Mouse (Mus musculus) lung, embryonic 15.5 days (tissue): ENCODE measurements around the gene Ascl2. TPM values are rescaled to one million over a fixed set of nuclear protein-coding genes. Genes with fewer than 3 reads are reported as not detected.

Experiments
- ATAC-seq: fragments of 200-750 bp; cut with Nextera tagmentation; 2 replicates; pipeline ENCODE4 v1.8.0; 2017; ENCODE audit warnings: moderate number of reproducible peaks, borderline replicate concordance; ENCODE audit not compliant: low FRiP score, low TSS enrichment; ENCODE audit errors: extremely low read depth
- H3K27ac ChIP-seq: fragments of 300-500 bp; sonication (generic); 2 replicates; pipeline ENCODE4 v1.5.1; 2015; ENCODE audit warnings: moderate library complexity, mild to moderate bottlenecking, inconsistent platforms
- H3K27me3 ChIP-seq: fragments of 300-500 bp; sonication (generic); 2 replicates; pipeline ENCODE4 v1.6.1; 2015; ENCODE audit warnings: inconsistent platforms
- H3K36me3 ChIP-seq: fragments of 300-500 bp; sonication (generic); 2 replicates; pipeline ENCODE4 v1.6.1; 2015; ENCODE audit warnings: inconsistent platforms
- H3K4me1 ChIP-seq: fragments of 300-500 bp; sonication (generic); 2 replicates; pipeline ENCODE4 v1.6.1; 2015; ENCODE audit warnings: inconsistent platforms
- H3K4me2 ChIP-seq: fragments of 300-500 bp; sonication (generic); 2 replicates; pipeline ENCODE4 v1.6.1; 2015; ENCODE audit warnings: inconsistent platforms, mild to moderate bottlenecking, moderate library complexity
- H3K4me3 ChIP-seq: fragments of 300-500 bp; sonication (generic); 2 replicates; pipeline ENCODE4 v1.5.1; 2015; ENCODE audit warnings: mild to moderate bottlenecking, inconsistent platforms
- H3K9ac ChIP-seq: fragments of 300-500 bp; sonication (generic); 2 replicates; pipeline ENCODE4 v1.6.1; 2015; ENCODE audit warnings: inconsistent platforms
- H3K9me3 ChIP-seq: fragments of 300-500 bp; sonication (generic); 2 replicates; pipeline ENCODE4 v1.6.1; 2016; ENCODE audit warnings: inconsistent platforms
- WGBS: fragments of 180-500 bp; shearing (Covaris S2); methylation state at CpG from one replicate; pipeline ENCODE4 v1.1.7; 2015; 5-methylcytosine and 5-hydroxymethylcytosine counted together
- polyA plus RNA-seq: library from polyadenylated mRNA; unstranded; fragments of >200 nt; fragmentation: Nextera tagmentation; extraction: Ambion mirVana; gene quantifications from 2 replicates; pipeline ENCODE4 v1.2.1, GENCODE M21; 2015

Ascl2 gene
- polyA plus RNA-seq, 1 experiment from 2014 or later, result 3.4 TPM

GRCm38 (mm10) chr7:142932469-142932868 lies 36.6 kb downstream of the Ascl2 start:
- Histone ChIP-seq H3K4me1 (peaks cover 3% of the 10 kb centered on the region; the same call in 1 of the 2 replicates), H3K4me2 (no peak overlapping the region), H3K27ac (peak overlapping the region; percentile 45), H3K27me3 (no peaks in the 10 kb centered on the region), H3K9ac (no peak overlapping the region), H3K4me3 (no peak overlapping the region), H3K36me3 (no peaks in the 10 kb centered on the region), H3K9me3 (no peaks in the 10 kb centered on the region)
- ATAC-seq, result peak; percentile 13; the same call in 1 of the 2 replicates
- WGBS, result 34% methylated on average over 3 of the region's 3 CpGs

DNA sequence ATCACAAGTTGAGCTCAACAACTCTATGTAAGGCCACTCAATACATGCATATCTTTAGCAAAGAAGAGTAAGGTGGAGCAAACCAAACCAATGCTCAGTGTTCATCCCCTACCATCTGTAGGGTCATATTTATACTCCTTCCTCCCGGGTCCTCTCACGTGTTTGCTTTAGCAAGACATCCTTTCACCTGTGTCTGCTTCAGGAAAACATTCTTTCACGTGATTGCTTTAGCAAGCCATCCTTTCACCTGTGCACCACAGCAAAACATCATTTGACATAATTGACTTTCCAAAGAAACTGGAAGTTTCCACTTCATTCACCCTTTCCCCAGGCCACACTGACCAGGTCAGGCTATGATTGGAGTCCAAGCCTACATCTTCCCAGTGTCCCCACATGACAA lies 38.0 kb downstream of the Ascl2 start, which contains the start of gene Th:
Gene Th (minus strand): TSS at position 101 of the 400 bp plus-strand sequence.
- no peak within 1 kb of the TSS for H3K9ac ChIP-seq
- peak within 1 kb of the TSS; percentile 45; the same call in 1 of the 2 replicates for H3K27ac ChIP-seq
- H3K36me3 ChIP-seq, result no peaks in the 10 kb centered on the region
- H3K4me1 ChIP-seq, result peaks cover 3% of the 10 kb centered on the region; the same call in 1 of the 2 replicates
- no peaks in the 10 kb centered on the region for H3K9me3 ChIP-seq
- no peaks in the 10 kb centered on the region for H3K27me3 ChIP-seq
- WGBS, result 77% methylated on average over 3 of the region's 3 CpGs
- no peak within 1 kb of the TSS for H3K4me3 ChIP-seq
- no peak for ATAC-seq
- no peak within 1 kb of the TSS for H3K4me2 ChIP-seq

DNA sequence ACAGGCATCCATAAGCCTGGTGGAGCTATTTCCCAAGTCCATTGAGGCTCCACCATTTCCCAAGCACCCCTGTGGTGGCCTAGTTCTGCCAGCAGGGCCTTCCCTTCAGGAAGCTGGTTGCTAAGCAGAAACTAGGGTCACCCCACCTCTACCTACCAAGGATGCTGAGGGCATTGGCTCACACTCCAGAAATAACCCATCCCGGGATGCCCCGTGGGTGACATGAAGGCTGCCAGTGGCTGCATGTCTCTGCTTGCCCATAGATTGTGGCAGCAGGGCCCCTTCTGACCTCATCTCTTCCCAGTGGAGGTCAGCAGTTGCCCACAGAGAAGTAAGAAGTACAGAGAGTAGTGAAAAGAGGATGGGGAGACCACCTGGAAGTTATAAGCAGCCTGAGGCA lies 39.5 kb downstream of the Ascl2 start:
- H3K4me3 ChIP-seq, result no peak overlapping the region
- 79% methylated on average over 2 of the region's 2 CpGs for WGBS
- H3K27me3 ChIP-seq, result no peaks in the 10 kb centered on the region
- H3K4me2 ChIP-seq, result no peak overlapping the region
- H3K27ac ChIP-seq, result no peak overlapping the region
- H3K4me1 ChIP-seq, result peaks cover 3% of the 10 kb centered on the region; the same call in 1 of the 2 replicates
- no peaks in the 10 kb centered on the region for H3K36me3 ChIP-seq
- no peak overlapping the region for H3K9ac ChIP-seq
- no peaks in the 10 kb centered on the region for H3K9me3 ChIP-seq
- no peak for ATAC-seq

DNA sequence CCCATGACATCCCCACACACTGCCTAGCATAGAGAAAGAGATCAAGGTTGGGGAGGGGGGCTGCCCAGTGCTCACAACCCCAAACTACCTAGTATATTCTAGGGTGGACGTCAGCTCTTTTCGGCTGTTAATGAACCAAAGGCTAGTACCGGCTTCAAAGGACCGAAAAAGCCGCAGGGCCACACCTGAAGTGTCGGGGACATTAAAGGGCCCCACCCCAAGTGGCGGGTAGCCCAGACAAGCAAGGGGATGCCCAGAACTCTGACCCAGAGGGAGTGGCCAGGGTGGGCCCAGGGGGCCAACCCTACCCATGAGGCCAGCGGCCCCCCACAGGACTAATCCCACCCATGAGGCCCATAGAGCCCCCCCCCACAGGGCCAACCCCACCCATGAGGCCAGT lies 41.8 kb downstream of the Ascl2 start:
- H3K36me3 ChIP-seq, result no peaks in the 10 kb centered on the region
- 73% methylated on average over 8 of the region's 8 CpGs for WGBS
- H3K9me3 ChIP-seq, result no peaks in the 10 kb centered on the region
- no peak overlapping the region for H3K4me3 ChIP-seq
- no peaks in the 10 kb centered on the region for H3K27me3 ChIP-seq
- H3K4me1 ChIP-seq, result no peaks in the 10 kb centered on the region
- ATAC-seq, result no peak
- no peak overlapping the region for H3K9ac ChIP-seq
- H3K4me2 ChIP-seq, result no peak overlapping the region
- H3K27ac ChIP-seq, result no peak overlapping the region

- WGBS, result 32% methylated on average over 8 of the region's 8 CpGs
- H3K9ac ChIP-seq, result no peak overlapping the region
- no peaks in the 10 kb centered on the region for H3K27me3 ChIP-seq
- no peak overlapping the region for H3K27ac ChIP-seq
- H3K36me3 ChIP-seq, result no peaks in the 10 kb centered on the region
- H3K9me3 ChIP-seq, result no peaks in the 10 kb centered on the region
- H3K4me3 ChIP-seq, result no peak overlapping the region
- H3K4me2 ChIP-seq, result no peak overlapping the region
- ATAC-seq, result peak; percentile 79; the same call in 1 of the 2 replicates
- H3K4me1 ChIP-seq, result 0 out of 2 replicates have a peak, but pooled peaks cover 4% of the 10 kb centered on the region
Measured at GRCm38 (mm10) chr7:142918641-142919628, 50.1 kb downstream of the Ascl2 start.

DNA sequence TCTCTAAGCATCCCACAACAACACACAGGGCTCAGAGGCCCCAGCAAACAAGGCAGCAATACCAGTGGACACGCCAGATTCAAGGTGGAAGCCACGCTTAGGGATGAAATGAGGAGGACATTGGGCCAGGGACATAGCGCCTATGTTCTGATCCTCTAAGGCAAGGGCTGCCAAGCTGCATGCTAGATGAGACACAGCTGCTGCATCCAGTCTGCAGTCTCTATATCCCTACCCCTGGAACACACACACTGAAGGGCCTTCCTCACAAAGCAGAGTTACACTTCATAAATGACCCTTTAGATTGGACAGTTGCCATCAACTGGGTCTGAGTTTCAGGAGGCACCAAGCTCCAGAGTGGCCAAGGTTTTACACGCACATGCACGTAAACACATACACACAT lies 51.4 kb downstream of the Ascl2 start:
- WGBS, result 49% methylated on average over 5 of the region's 5 CpGs
- no peak overlapping the region for H3K4me3 ChIP-seq
- H3K4me2 ChIP-seq, result no peak overlapping the region
- no peaks in the 10 kb centered on the region for H3K27me3 ChIP-seq
- H3K9me3 ChIP-seq, result no peaks in the 10 kb centered on the region
- no peak overlapping the region for H3K27ac ChIP-seq
- no peaks in the 10 kb centered on the region for H3K36me3 ChIP-seq
- peak; percentile 81 for ATAC-seq
- H3K4me1 ChIP-seq, result 0 out of 2 replicates have a peak, but pooled peaks cover 4% of the 10 kb centered on the region
- no peak overlapping the region for H3K9ac ChIP-seq

Other genes starting within 250 kb of the Ascl2 start
- gene Ins2, start 225.9 kb downstream of the Ascl2 start, polyA plus RNA-seq, result not detected in 2 replicates
- gene Th, start 38.1 kb downstream of the Ascl2 start, polyA plus RNA-seq, result 0.93 and 2.6 TPM in 2 replicates
- gene Tspan32, start 35.8 kb upstream of the Ascl2 start, polyA plus RNA-seq, result 1.9 and 2.8 TPM in 2 replicates
- gene Cd81, start 83.5 kb upstream of the Ascl2 start, polyA plus RNA-seq, result 694 and 720 TPM in 2 replicates
- 105 and 107 TPM in 2 replicates for gene Tssc4, start 100.0 kb upstream of the Ascl2 start, polyA plus RNA-seq
- 4.4 and 4.5 TPM in 2 replicates for gene Trpm5, start 125.4 kb upstream of the Ascl2 start, polyA plus RNA-seq
- gene Kcnq1, start 137.1 kb upstream of the Ascl2 start, polyA plus RNA-seq, result 5.5 and 6.0 TPM in 2 replicates